Mouse (Mus musculus): ENCODE results near the gene Kifap3. TPM values are rescaled to one million over a fixed set of nuclear protein-coding genes. Genes with fewer than 3 reads are reported as not detected.
"Not testable (repeated sequence)": the region's sequence is repeated elsewhere in the genome, so short reads cannot be mapped to it uniquely, and the experiment has no call there.

The Kifap3 gene
- polyA plus RNA-seq (2016; fragmentation: Nextera tagmentation; extraction: Ambion mirVana), result 28.0 and 39.7 TPM in 2 replicates

GRCm38 (mm10) chr1:163779336-163780115 lies at the start of gene Kifap3:
Gene Kifap3, plus strand, starts transcription at chr1:163779583.
- DNase-seq (ENCODE audit: low spot score), result peak; percentile 96
- H3K4me3 ChIP-seq, result peak within 1 kb of the TSS; percentile 84
- H3K27me3 ChIP-seq (ENCODE audit: low read depth, poor library complexity, severe bottlenecking), result no peaks in the 10 kb centered on the region
- H3K9me3 ChIP-seq (replicated peaks), result no peaks in the 10 kb centered on the region
- H3K36me3 ChIP-seq, result peaks cover 9% of the 10 kb centered on the region
- peak within 1 kb of the TSS; percentile 87 for H3K27ac ChIP-seq
- H3K4me1 ChIP-seq, result peaks cover 13% of the 10 kb centered on the region
- under 1% methylated on average over 47 of the region's 48 CpGs for WGBS

GRCm38 (mm10) chr1:163731166-163731565 lies 48.2 kb upstream of the Kifap3 start:
- not testable (repeated sequence) for H3K27me3 ChIP-seq (ENCODE audit: low read depth, poor library complexity, severe bottlenecking); DNase-seq (ENCODE audit: low spot score); H3K4me3 ChIP-seq; H3K36me3 ChIP-seq; H3K27ac ChIP-seq; H3K9me3 ChIP-seq (replicated peaks); H3K4me1 ChIP-seq
- 96% methylated on average over 10 of the region's 10 CpGs for WGBS

GRCm38 (mm10) chr1:163736441-163737238 lies 42.7 kb upstream of the Kifap3 start:
- no peak for DNase-seq (ENCODE audit: low spot score)
- Histone ChIP-seq H3K9me3 (replicated peaks) (no peaks in the 10 kb centered on the region), H3K36me3 (no peaks in the 10 kb centered on the region), H3K4me3 (no peak overlapping the region), H3K4me1 (0 out of 2 replicates have a peak, but pooled peaks cover 9% of the 10 kb centered on the region), H3K27ac (no peak overlapping the region), H3K27me3 (ENCODE audit: low read depth, poor library complexity, severe bottlenecking) (no peaks in the 10 kb centered on the region)
- 83% methylated on average over 10 of the region's 10 CpGs for WGBS

GRCm38 (mm10) chr1:163737239-163737533 lies 42.2 kb upstream of the Kifap3 start:
- Histone ChIP-seq H3K4me3 (no peak overlapping the region), H3K4me1 (0 out of 2 replicates have a peak, but pooled peaks cover 9% of the 10 kb centered on the region), H3K9me3 (replicated peaks) (no peaks in the 10 kb centered on the region), H3K27ac (no peak overlapping the region), H3K36me3 (no peaks in the 10 kb centered on the region), H3K27me3 (ENCODE audit: low read depth, poor library complexity, severe bottlenecking) (no peaks in the 10 kb centered on the region)
- no peak for DNase-seq (ENCODE audit: low spot score)
- WGBS, result 61% methylated on average over 1 of the region's 1 CpGs

GRCm38 (mm10) chr1:163751360-163751992 lies 27.9 kb upstream of the Kifap3 start:
- 72% methylated on average over 4 of the region's 4 CpGs for WGBS
- no peak overlapping the region for H3K4me3 ChIP-seq
- H3K9me3 ChIP-seq (replicated peaks), result no peaks in the 10 kb centered on the region
- H3K27ac ChIP-seq, result no peak overlapping the region
- no peak for DNase-seq (ENCODE audit: low spot score)
- no peaks in the 10 kb centered on the region for H3K36me3 ChIP-seq
- no peaks in the 10 kb centered on the region for H3K4me1 ChIP-seq
- H3K27me3 ChIP-seq (ENCODE audit: low read depth, poor library complexity, severe bottlenecking), result no peaks in the 10 kb centered on the region

- H3K36me3 ChIP-seq, result no peaks in the 10 kb centered on the region
- H3K27me3 ChIP-seq (ENCODE audit: low read depth, poor library complexity, severe bottlenecking), result no peaks in the 10 kb centered on the region
- H3K4me1 ChIP-seq, result peaks cover 31% of the 10 kb centered on the region
- no peaks in the 10 kb centered on the region for H3K9me3 ChIP-seq (replicated peaks)
- DNase-seq (ENCODE audit: low spot score), result peak; percentile 40
- H3K4me3 ChIP-seq, result no peak overlapping the region
- H3K27ac ChIP-seq, result peak overlapping the region; percentile 69
- 62% methylated on average over 10 of the region's 10 CpGs for WGBS
Observed at GRCm38 (mm10) chr1:163757462-163758207, 21.7 kb upstream of the Kifap3 start.

- not testable (repeated sequence) for H3K9me3 ChIP-seq (replicated peaks); H3K36me3 ChIP-seq; H3K4me3 ChIP-seq; H3K27me3 ChIP-seq (ENCODE audit: low read depth, poor library complexity, severe bottlenecking); H3K27ac ChIP-seq; DNase-seq (ENCODE audit: low spot score)
- peaks cover 13% of the 10 kb centered on the region for H3K4me1 ChIP-seq
- WGBS, result 95% methylated on average over 8 of the region's 11 CpGs
Observed at GRCm38 (mm10) chr1:163783577-163783976, 4.2 kb downstream of the Kifap3 start.

- no peak overlapping the region for H3K4me3 ChIP-seq
- no peaks in the 10 kb centered on the region for H3K27me3 ChIP-seq (ENCODE audit: low read depth, poor library complexity, severe bottlenecking)
- no peak for DNase-seq (ENCODE audit: low spot score)
- H3K4me1 ChIP-seq, result no peaks in the 10 kb centered on the region
- no peaks in the 10 kb centered on the region for H3K9me3 ChIP-seq (replicated peaks)
- no peak overlapping the region for H3K27ac ChIP-seq
- H3K36me3 ChIP-seq, result peaks cover 13% of the 10 kb centered on the region
- WGBS, result 90% methylated on average over 4 of the region's 4 CpGs
Observed at GRCm38 (mm10) chr1:163821365-163821764, 42.0 kb downstream of the Kifap3 start.

- H3K27me3 ChIP-seq (ENCODE audit: low read depth, poor library complexity, severe bottlenecking), result no peaks in the 10 kb centered on the region
- no peaks in the 10 kb centered on the region; the same call in 1 of the 2 replicates for H3K36me3 ChIP-seq
- no peak overlapping the region for H3K27ac ChIP-seq
- H3K9me3 ChIP-seq (replicated peaks), result no peaks in the 10 kb centered on the region
- H3K4me1 ChIP-seq, result peaks cover 7% of the 10 kb centered on the region
- no peak overlapping the region for H3K4me3 ChIP-seq
- DNase-seq (ENCODE audit: low spot score), result no peak
Observed at GRCm38 (mm10) chr1:163829482-163829881, 50.1 kb downstream of the Kifap3 start.

GRCm38 (mm10) chr1:163834066-163834465 lies 54.7 kb downstream of the Kifap3 start:
- Histone ChIP-seq H3K27ac (no peak overlapping the region), H3K9me3 (replicated peaks) (no peaks in the 10 kb centered on the region), H3K4me1 (peaks cover 12% of the 10 kb centered on the region), H3K36me3 (no peaks in the 10 kb centered on the region; the same call in 1 of the 2 replicates), H3K27me3 (ENCODE audit: low read depth, poor library complexity, severe bottlenecking) (no peaks in the 10 kb centered on the region), H3K4me3 (no peak overlapping the region)
- DNase-seq (ENCODE audit: low spot score), result no peak
- 59% methylated on average over 1 of the region's 1 CpGs for WGBS

GRCm38 (mm10) chr1:163835062-163835461 lies 55.7 kb downstream of the Kifap3 start:
- DNase-seq (ENCODE audit: low spot score), result no peak
- no peaks in the 10 kb centered on the region for H3K9me3 ChIP-seq (replicated peaks)
- no peak overlapping the region for H3K4me3 ChIP-seq
- WGBS, result 92% methylated on average over 2 of the region's 2 CpGs
- H3K27ac ChIP-seq, result peak overlapping the region; percentile 46; the same call in 1 of the 2 replicates
- H3K4me1 ChIP-seq, result peaks cover 11% of the 10 kb centered on the region; the same call in 1 of the 2 replicates
- no peaks in the 10 kb centered on the region for H3K27me3 ChIP-seq (ENCODE audit: low read depth, poor library complexity, severe bottlenecking)
- peaks cover 3% of the 10 kb centered on the region for H3K36me3 ChIP-seq

GRCm38 (mm10) chr1:163838482-163838881 lies 59.1 kb downstream of the Kifap3 start:
- H3K4me1 ChIP-seq, result peaks cover 27% of the 10 kb centered on the region
- H3K9me3 ChIP-seq (replicated peaks); H3K27me3 ChIP-seq (ENCODE audit: low read depth, poor library complexity, severe bottlenecking); H3K4me3 ChIP-seq; H3K36me3 ChIP-seq; H3K27ac ChIP-seq; DNase-seq (ENCODE audit: low spot score): not testable (repeated sequence)
- WGBS, result 96% methylated on average over 3 of the region's 3 CpGs

Data from limb, embryonic 10.5 days (tissue).